Comparison of ENCODE assay signal across 23 mouse cellular contexts in genomic region chr19:41020537-41020936, GRCm38 (mm10). TPM values are rescaled to one million over a fixed set of nuclear protein-coding genes. Genes with fewer than 3 reads are reported as not detected.
DNase-seq lines count a peak whose midpoint lies in the region; ATAC-seq and TF ChIP-seq lines count a peak whose summit lies in the region.
"Had no signal": no experiment of that assay in that cellular context is flagged by ENCODE, and none has a peak within 500 bp of the region (broad histone marks: within the 10 kb centered on the region; RNA-seq: fewer than 3 reads in every experiment).

No protein-coding gene starts in this region.

- H3K9ac ChIP-seq in midbrain, embryonic 11.5 days (ENCODE audit: low read length), result no peak overlapping the region
- no peak overlapping the region for H3K9ac ChIP-seq in midbrain, embryonic 16.5 days (ENCODE audit: low read depth, low read length)

- H3K4me2 ChIP-seq in midbrain, embryonic 11.5 days, result no peak overlapping the region
- H3K4me2 ChIP-seq in midbrain, embryonic 16.5 days (ENCODE audit: low read length), result no peak overlapping the region

- H3K36me3 ChIP-seq in midbrain, embryonic 11.5 days (ENCODE audit: control insufficient read depth, insufficient read depth, low read length), result no peaks in the 10 kb centered on the region
- H3K36me3 ChIP-seq in midbrain, embryonic 16.5 days (ENCODE audit: control insufficient read depth, insufficient read depth, low read length), result no peaks in the 10 kb centered on the region
- no peaks in the 10 kb centered on the region for H3K36me3 ChIP-seq in thymus, adult 2 months (ENCODE audit: control insufficient read depth, insufficient read depth, low read length)
- H3K36me3 ChIP-seq: G1E had no signal

- no peak overlapping the region for H3K27ac ChIP-seq in midbrain, embryonic 11.5 days (ENCODE audit: low read depth, low read length)
- H3K27ac ChIP-seq in midbrain, embryonic 16.5 days (ENCODE audit: low read length), result no peak overlapping the region
- H3K27ac ChIP-seq in thymus, adult 2 months (ENCODE audit: control insufficient read depth, insufficient read depth, low read length), result peak overlapping the region; percentile 99

- H3K9me3 ChIP-seq in midbrain, embryonic 11.5 days (ENCODE audit: control insufficient read depth, low read length), result no peaks in the 10 kb centered on the region
- no peaks in the 10 kb centered on the region for H3K9me3 ChIP-seq in midbrain, embryonic 16.5 days (replicated peaks; ENCODE audit: control insufficient read depth, low read length, poor library complexity, severe bottlenecking)
- H3K9me3 ChIP-seq: G1E had no signal

- no peak for TF ChIP-seq POLR2A in thymus, adult 2 months (IDR thresholded peaks at IDR 0.05; ENCODE audit: control insufficient read depth, extremely low read depth, insufficient read depth, low read length, poor library complexity)

- no peak for TF ChIP-seq CTCF in thymus, adult 2 months (IDR thresholded peaks at IDR 0.05; ENCODE audit: borderline replicate concordance, control insufficient read depth, extremely low read depth, insufficient read depth, low read length, poor library complexity)

- peaks cover 2% of the 10 kb centered on the region; the same call in 1 of the 2 replicates for H3K4me1 ChIP-seq in midbrain, embryonic 11.5 days (ENCODE audit: control insufficient read depth, insufficient read depth, low read length)
- peaks cover 3% of the 10 kb centered on the region; the same call in 1 of the 2 replicates for H3K4me1 ChIP-seq in midbrain, embryonic 16.5 days (ENCODE audit: control insufficient read depth, insufficient read depth, low read length)
- peaks cover 72% of the 10 kb centered on the region for H3K4me1 ChIP-seq in thymus, adult 2 months (replicated peaks; ENCODE audit: control insufficient read depth, insufficient read depth, low read length)

- WGBS in midbrain, embryonic 11.5 days, result 75% methylated on average over 3 of the region's 3 CpGs
- WGBS in midbrain, embryonic 16.5 days, result 74% methylated on average over 3 of the region's 3 CpGs
- WGBS in thymus, adult 2 months, result 6% methylated on average over 3 of the region's 3 CpGs

- H3K4me3 ChIP-seq in midbrain, embryonic 11.5 days (ENCODE audit: low read depth, low read length), result no peak overlapping the region
- no peak overlapping the region for H3K4me3 ChIP-seq in midbrain, embryonic 16.5 days (ENCODE audit: low read depth, low read length)
- no peak overlapping the region for H3K4me3 ChIP-seq in thymus, adult 2 months (ENCODE audit: control insufficient read depth, insufficient read depth, low read length)

- no peak for ATAC-seq in midbrain, embryonic 11.5 days (ENCODE audit: low FRiP score)
- no peak for ATAC-seq in midbrain, embryonic 16.5 days
- ATAC-seq: activated CD4-positive, CD25-positive, alpha-beta regulatory T cell, adult 4 months; CD4-positive, CD25-positive, alpha-beta regulatory T cell, adult 4 months; Patski had no signal

- H3K27me3 ChIP-seq in midbrain, embryonic 11.5 days (ENCODE audit: control insufficient read depth, insufficient read depth, low read length), result no peaks in the 10 kb centered on the region; the same call in 1 of the 2 replicates
- H3K27me3 ChIP-seq in midbrain, embryonic 16.5 days (ENCODE audit: control insufficient read depth, insufficient read depth, low read depth, low read length), result no peaks in the 10 kb centered on the region; the same call in 1 of the 2 replicates
- no peaks in the 10 kb centered on the region for H3K27me3 ChIP-seq in thymus, adult 2 months (ENCODE audit: control insufficient read depth, insufficient read depth, low read length)

- DNase-seq in midbrain, embryonic 11.5 days (ENCODE audit: low spot score, missing footprints), result peak; percentile 41
- DNase-seq in thymus, adult 2 months, result no peak
- DNase-seq in thymus, postnatal 36 days, result no peak
- DNase-seq in thymus, postnatal 14 days, result peak; percentile 58
- DNase-seq in thymus, postnatal 0 days (ENCODE audit: low spot score), result no peak
- DNase-seq in thymus, postnatal 25 days, result peak; percentile 52
- no peak for DNase-seq in thymus, adult 18-20 months
- DNase-seq: adrenal gland, adult 2 months; adrenal gland, adult 8-10 months; adrenal gland, postnatal 10 days; adrenal gland, postnatal 14 days; adrenal gland, postnatal 25 days; adrenal gland, postnatal 36 days; B cell, adult 2 months; cerebellum, adult 11 months; cerebellum, adult 11-12 months had no signal

RNA-seq across cellular contexts. Expression of gene Dntt, which starts 8.5 kb away (rescaled TPM):
- polyA plus RNA-seq in midbrain, embryonic 11.5 days (2014; fragmentation: Nextera tagmentation; extraction: Ambion mirVana), result 0.14 TPM in 1 of 2 replicates, not detected in the other
- 0.21 and 0.27 TPM in 2 replicates for polyA plus RNA-seq in midbrain, embryonic 16.5 days (2015; fragmentation: Nextera tagmentation; extraction: Ambion mirVana)
- polyA plus RNA-seq in thymus, adult 2 months (2012; rRNA removed), result 401 and 406 TPM in 2 replicates
- polyA plus RNA-seq in thymus, postnatal 0 days (2015; fragmentation: Nextera tagmentation; extraction: Ambion mirVana), result 140 and 151 TPM in 2 replicates
- polyA plus RNA-seq: adrenal gland, adult 2 months; C2C12; G1E had no signal

RNA-seq across cellular contexts. Expression of gene Blnk, which starts 26.2 kb away (rescaled TPM):
- 0.19 and 0.56 TPM in 2 replicates for polyA plus RNA-seq in midbrain, embryonic 11.5 days (2014; fragmentation: Nextera tagmentation; extraction: Ambion mirVana)
- 0.48 and 0.87 TPM in 2 replicates for polyA plus RNA-seq in midbrain, embryonic 16.5 days (2015; fragmentation: Nextera tagmentation; extraction: Ambion mirVana)
- polyA plus RNA-seq in thymus, adult 2 months (2012; rRNA removed), result 8.5 and 10.9 TPM in 2 replicates
- 4.7 and 5.5 TPM in 2 replicates for polyA plus RNA-seq in thymus, postnatal 0 days (2015; fragmentation: Nextera tagmentation; extraction: Ambion mirVana)

RNA-seq across cellular contexts. Expression of gene Opalin, which starts 56.4 kb away (rescaled TPM):
- polyA plus RNA-seq in midbrain, embryonic 11.5 days (2014; fragmentation: Nextera tagmentation; extraction: Ambion mirVana), result not detected in 2 replicates
- polyA plus RNA-seq in midbrain, embryonic 16.5 days (2015; fragmentation: Nextera tagmentation; extraction: Ambion mirVana), result not detected in 2 replicates
- 0.13 TPM in 1 of 2 replicates, not detected in the other for polyA plus RNA-seq in thymus, adult 2 months (2012; rRNA removed)
- 0.09 and 0.12 TPM in 2 replicates for polyA plus RNA-seq in thymus, postnatal 0 days (2015; fragmentation: Nextera tagmentation; extraction: Ambion mirVana)
- polyA plus RNA-seq: adrenal gland, adult 2 months; brain, embryonic 14.5 days; C2C12; CD4-positive, CD25-positive, alpha-beta regulatory T cell, adult 4 months; G1E; Patski had no signal

Comparison
In these comparisons a context has a peak if more than half of its experiments do, and no peak if none do; other contexts are left out.
1. DNase-seq: peak in midbrain, embryonic 11.5 days (single experiment), thymus, postnatal 14 days (single experiment) and thymus, postnatal 25 days (single experiment); none in thymus, adult 2 months (single experiment), thymus, postnatal 36 days (0 of 2), thymus, postnatal 0 days (single experiment) and thymus, adult 18-20 months (0 of 2).
2. RNA of gene Dntt, which starts 8.5 kb away (polyA plus RNA-seq): 401 to 406 TPM in thymus, adult 2 months and 140 to 151 TPM in thymus, postnatal 0 days; 0.21 to 0.27 TPM in midbrain, embryonic 16.5 days and 0.14 TPM in midbrain, embryonic 11.5 days; every median in the first group is over 100 times any median in the second.